Mouse (Mus musculus) cerebellum, adult 2 months (tissue): ENCODE results near the gene Twistnb. TPM values are rescaled to one million over a fixed set of nuclear protein-coding genes. Genes with fewer than 3 reads are reported as not detected.

Experiments used
- DNase-seq, 2 experiments: peaks; one replicate each; pipeline ENCODE4 v3.0.0; 2021
- H3K27ac ChIP-seq: fragments of 200-500 bp; 2 replicates; pipeline ENCODE4 v1.5.1; 2012; ENCODE audit warnings: low read length, control low read depth, inconsistent platforms; ENCODE audit not compliant: insufficient read depth
- H3K27me3 ChIP-seq: fragments of 200-500 bp; 2 replicates; pipeline ENCODE4 v1.6.1; 2012; ENCODE audit warnings: inconsistent platforms, mild to moderate bottlenecking, low read length, moderate library complexity; ENCODE audit not compliant: control insufficient read depth, insufficient read depth
- H3K4me1 ChIP-seq: fragments of 200-500 bp; 2 replicates; pipeline ENCODE4 v1.6.1; 2011; ENCODE audit warnings: low read length; ENCODE audit not compliant: control insufficient read depth, insufficient read depth
- H3K4me3 ChIP-seq: fragments of 200-500 bp; replicated peaks from 2 replicates; pipeline ENCODE3; 2011; ENCODE audit warnings: mild to moderate bottlenecking, low read depth, low read length, control low read depth; ENCODE audit not compliant: insufficient read depth
- CTCF ChIP-seq: fragments of 200-500 bp; IDR thresholded peaks from 2 replicates; pipeline ENCODE4 v1.5.1; 2011; ENCODE audit warnings: low read depth, mild to moderate bottlenecking, control low read depth, low read length, moderate library complexity, borderline replicate concordance; ENCODE audit not compliant: insufficient read depth
- POLR2A ChIP-seq: fragments of 200-500 bp; IDR thresholded peaks from 2 replicates; pipeline ENCODE4 v1.6.1; 2011; ENCODE audit warnings: low read length, control low read depth, borderline replicate concordance; ENCODE audit not compliant: insufficient read depth
- WGBS: fragments of 180-500 bp; shearing (Covaris S2); methylation state at CpG from one replicate; pipeline ENCODE4 v1.1.7; 2018; 5-methylcytosine and 5-hydroxymethylcytosine counted together
- polyA plus RNA-seq: library from polyadenylated mRNA; depleted of rRNA; stranded (reverse); fragments of >200 nt; gene quantifications from 2 replicates; pipeline ENCODE4 v1.2.3, GENCODE M21; 2012; rRNA removed

Twistnb gene
- polyA plus RNA-seq = 8.4 and 9.3 TPM in 2 replicates

DNA sequence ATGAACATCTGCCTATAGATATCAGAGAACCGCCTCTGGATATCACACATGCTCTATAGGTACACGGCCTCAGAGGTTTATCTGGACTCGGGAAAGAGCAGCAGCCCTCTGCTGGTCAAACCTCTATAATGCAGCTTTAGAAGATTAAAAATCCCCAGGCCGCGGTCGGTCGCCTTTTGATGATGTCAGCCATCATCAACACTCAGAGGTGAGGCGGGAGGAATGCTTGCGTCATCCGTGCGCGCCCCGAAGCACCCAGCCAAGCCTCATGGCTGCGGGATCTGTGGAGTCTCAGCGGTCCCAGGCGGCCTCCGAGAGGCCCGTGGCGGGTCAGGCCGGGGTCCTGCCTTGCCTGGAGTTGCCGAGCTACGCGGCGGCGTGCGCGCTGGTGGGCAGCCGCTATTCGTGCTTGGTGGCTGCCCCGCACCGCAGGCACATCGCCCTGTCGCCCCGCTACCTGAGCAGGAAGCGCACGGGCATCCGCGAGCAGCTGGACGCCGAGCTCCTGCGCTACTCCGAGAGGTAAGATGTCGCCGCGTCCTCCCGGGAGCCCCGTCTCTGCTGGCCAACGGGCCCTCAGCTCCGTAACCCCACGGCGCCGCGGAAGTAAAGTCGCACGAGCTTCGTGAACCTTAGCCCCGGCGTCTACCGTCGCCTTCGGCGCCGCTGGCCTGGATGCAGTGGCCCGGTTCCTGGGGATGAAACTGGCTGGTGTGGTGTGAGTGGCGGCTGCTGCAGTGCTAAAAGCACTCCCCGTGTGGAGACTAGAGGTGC is at the start of gene Twistnb:
Gene Twistnb, plus strand, starts transcription at position 249 of the 774 bp plus-strand sequence.
- peak; percentile 71; the same call in 1 of the 2 replicates for TF ChIP-seq POLR2A
- TF ChIP-seq CTCF = peak; percentile 63; the same call in 1 of the 2 replicates
- Histone ChIP-seq H3K27me3 (no peaks in the 10 kb centered on the region), H3K4me1 (no peaks in the 10 kb centered on the region; the same call in 1 of the 2 replicates), H3K27ac (peak within 1 kb of the TSS; percentile 39), H3K4me3 (peak within 1 kb of the TSS; percentile 96)
- WGBS = under 1% methylated on average over 66 of the region's 66 CpGs
- DNase-seq = peak; percentile 97 to 98

DNA sequence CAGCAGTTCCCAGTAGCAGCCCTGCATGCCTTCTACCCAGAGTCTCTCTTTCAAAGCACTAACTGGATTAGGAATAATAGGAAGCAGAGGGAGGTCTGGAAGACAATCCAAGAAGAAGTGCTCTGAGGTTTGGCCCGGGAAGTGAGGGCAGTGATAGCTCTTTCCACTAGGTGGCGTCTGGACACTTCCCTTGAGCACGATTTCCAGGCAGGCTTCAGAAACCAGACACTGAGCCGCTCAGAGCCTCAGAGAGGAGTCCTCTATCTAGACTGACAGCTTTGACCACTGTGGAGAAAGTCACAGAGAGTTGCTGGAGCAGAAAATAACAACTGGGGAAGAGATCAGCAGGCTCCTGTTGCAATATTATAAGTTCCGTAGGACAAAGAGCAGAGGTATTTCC is 40.6 kb upstream of the Twistnb start:
- no peak overlapping the region for H3K4me3 ChIP-seq
- 6% methylated on average over 5 of the region's 5 CpGs for WGBS
- no peaks in the 10 kb centered on the region for H3K4me1 ChIP-seq
- H3K27me3 ChIP-seq = no peaks in the 10 kb centered on the region
- no peak overlapping the region for H3K27ac ChIP-seq
- DNase-seq = peak; percentile 67 to 68
- TF ChIP-seq CTCF (peak; percentile 85), POLR2A (no peak)

DNA sequence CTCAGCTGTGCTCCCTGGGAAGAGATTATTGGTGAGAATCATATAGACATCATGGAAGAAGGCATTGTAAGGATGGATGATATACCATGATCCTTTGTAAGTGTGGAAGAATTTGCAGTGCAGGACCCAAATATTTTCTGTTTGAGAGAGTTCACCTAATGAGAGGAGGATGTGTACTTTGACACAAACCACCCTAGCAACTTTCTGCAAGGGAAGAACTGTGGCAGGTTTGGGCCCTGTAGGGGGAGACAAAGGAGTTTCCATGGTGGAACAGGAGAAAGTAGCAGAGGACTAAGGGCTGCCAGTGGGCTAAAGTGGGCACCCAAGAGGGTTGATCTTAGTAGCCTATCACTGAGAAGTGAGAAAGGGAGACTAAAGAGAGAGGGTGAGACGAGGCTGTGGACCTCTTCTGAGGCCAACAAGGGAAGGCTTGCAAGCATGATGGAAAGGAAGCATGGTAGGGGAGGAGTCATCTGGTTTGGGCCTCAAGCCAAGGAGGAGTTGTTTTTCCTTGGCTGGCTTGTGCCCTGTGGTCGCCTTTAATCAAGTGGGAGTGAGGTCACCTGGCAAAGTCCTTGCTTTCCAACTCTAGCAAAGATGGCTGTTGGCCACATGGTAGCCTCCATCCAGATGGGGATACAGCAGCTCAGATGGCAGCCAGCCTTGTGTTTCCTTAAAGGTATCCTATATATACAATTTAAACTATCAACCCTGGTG is 38.4 kb upstream of the Twistnb start:
- TF ChIP-seq POLR2A = no peak
- TF ChIP-seq CTCF = no peak
- WGBS = 40% methylated on average over 2 of the region's 2 CpGs
- no peak for DNase-seq
- Histone ChIP-seq H3K4me3 (no peak overlapping the region), H3K27me3 (no peaks in the 10 kb centered on the region), H3K27ac (no peak overlapping the region), H3K4me1 (no peaks in the 10 kb centered on the region)

- H3K27ac ChIP-seq = no peak within 1 kb of the TSS
- DNase-seq = peak; percentile 13 to 19
- H3K4me1 ChIP-seq = no peaks in the 10 kb centered on the region
- H3K4me3 ChIP-seq = no peak within 1 kb of the TSS
- 16% methylated on average over 24 of the region's 24 CpGs for WGBS
- no peaks in the 10 kb centered on the region for H3K27me3 ChIP-seq
- TF ChIP-seq CTCF = no peak
- no peak for TF ChIP-seq POLR2A
These were observed 34.4 kb upstream of the Twistnb start, which contains the start of gene Efcab10 for GRCm38 (mm10) chr12:33394804-33395623. Gene Efcab10 (plus strand): TSS chr12:33394854.

DNA sequence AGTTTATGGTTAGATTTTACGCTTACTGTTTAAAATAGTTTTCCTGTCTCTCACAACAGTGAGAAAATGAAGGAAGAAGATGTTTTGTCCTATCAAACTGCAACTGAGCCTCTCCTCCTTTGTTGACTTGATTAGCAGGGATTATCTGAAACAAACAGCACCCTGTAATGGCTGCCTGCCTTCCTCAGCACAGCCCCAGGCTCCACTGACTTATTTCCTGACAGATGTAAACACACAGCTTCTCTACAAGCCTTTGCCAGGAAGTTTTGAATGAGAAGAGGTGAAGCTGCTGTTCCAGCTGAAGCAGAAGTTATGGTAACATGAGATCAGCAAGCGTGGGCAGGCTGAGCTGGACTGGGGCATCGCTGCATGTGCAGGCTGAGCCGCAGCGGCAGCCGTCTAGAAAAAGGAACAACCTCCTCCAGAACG is 26.2 kb upstream of the Twistnb start:
- TF ChIP-seq CTCF (no peak), POLR2A (no peak)
- Histone ChIP-seq H3K27ac (no peak overlapping the region), H3K4me3 (no peak overlapping the region), H3K27me3 (no peaks in the 10 kb centered on the region), H3K4me1 (no peaks in the 10 kb centered on the region)
- WGBS = 75% methylated on average over 7 of the region's 7 CpGs
- DNase-seq = no peak

DNA sequence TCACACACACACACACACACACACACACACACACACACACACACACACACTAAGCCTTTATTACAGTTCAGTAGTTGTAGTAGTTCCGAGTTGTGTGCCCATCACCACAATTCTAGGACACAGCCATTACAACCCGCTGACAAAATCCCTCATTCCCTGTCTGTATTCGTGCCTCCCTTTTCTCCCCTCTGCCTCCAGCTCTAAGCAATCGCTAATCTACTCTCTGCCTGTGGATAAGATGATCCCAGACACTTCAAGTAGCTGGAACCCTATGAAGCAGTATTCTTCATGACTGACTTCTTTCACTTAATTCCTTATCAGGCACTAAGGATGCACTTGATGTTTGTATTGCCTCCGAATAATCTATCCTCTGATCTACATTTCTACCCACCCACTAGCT is 24.4 kb upstream of the Twistnb start:
- no peak overlapping the region for H3K4me3 ChIP-seq
- DNase-seq = no peak
- H3K4me1 ChIP-seq = no peaks in the 10 kb centered on the region
- H3K27me3 ChIP-seq = no peaks in the 10 kb centered on the region
- WGBS = 38% methylated on average over 5 of the region's 5 CpGs
- TF ChIP-seq CTCF (no peak), POLR2A (no peak)
- no peak overlapping the region for H3K27ac ChIP-seq

- Histone ChIP-seq H3K4me3 (no peak overlapping the region), H3K4me1 (no peaks in the 10 kb centered on the region), H3K27ac (no peak overlapping the region), H3K27me3 (no peaks in the 10 kb centered on the region)
- TF ChIP-seq POLR2A (no peak), CTCF (no peak)
- no peak for DNase-seq
- 40% methylated on average over 6 of the region's 6 CpGs for WGBS
These were observed 23.9 kb upstream of the Twistnb start for GRCm38 (mm10) chr12:33405398-33406026.
